10 mouse cellular contexts compared by ENCODE assay signal in genomic region chr5:122146609-122147008, GRCm38 (mm10). TPM values are rescaled to one million over a fixed set of nuclear protein-coding genes. Genes with fewer than 3 reads are reported as not detected.
DNase-seq lines count a peak whose midpoint lies in the region; ATAC-seq and TF ChIP-seq lines count a peak whose summit lies in the region.
"Had no signal": no experiment of that assay in that cellular context is flagged by ENCODE, and none has a peak within 500 bp of the region (broad histone marks: within the 10 kb centered on the region; RNA-seq: fewer than 3 reads in every experiment).

No protein-coding gene starts in this region.

- H3K9ac ChIP-seq in midbrain, embryonic 15.5 days = no peak overlapping the region
- H3K9ac ChIP-seq in midbrain, embryonic 16.5 days (ENCODE audit: low read depth, low read length) = no peak overlapping the region
- H3K9ac ChIP-seq in limb, embryonic 12.5 days (replicated peaks) = no peak overlapping the region; the same call in 1 of the 2 replicates
- H3K9ac ChIP-seq in stomach, postnatal 0 days (ENCODE audit: low read length) = no peak overlapping the region

- TF ChIP-seq CTCF in gastrocnemius, adult 2 months (IDR thresholded peaks at IDR 0.05) = no peak
- no peak for TF ChIP-seq CTCF in stomach, postnatal 0 days (IDR thresholded peaks at IDR 0.05; ENCODE audit: low read depth)
- no peak for TF ChIP-seq CTCF in lung, adult 2 months (IDR thresholded peaks at IDR 0.05; ENCODE audit: insufficient read depth, low read length)

- intact Hi-C loops in gastrocnemius, adult 2 months (cut with DNase I) = no loop called here

- no peak for ATAC-seq in midbrain, embryonic 15.5 days (replicated peaks)
- no peak for ATAC-seq in midbrain, embryonic 16.5 days
- ATAC-seq in limb, embryonic 12.5 days (ENCODE audit: insufficient number of reproducible peaks, insufficient read depth, low FRiP score, low TSS enrichment, low read depth) = no peak
- no peak for ATAC-seq in stomach, postnatal 0 days (ENCODE audit: low FRiP score, low TSS enrichment)

- H3K4me2 ChIP-seq in midbrain, embryonic 15.5 days = no peak overlapping the region
- H3K4me2 ChIP-seq in midbrain, embryonic 16.5 days (ENCODE audit: low read length) = no peak overlapping the region
- H3K4me2 ChIP-seq in limb, embryonic 12.5 days = peak overlapping the region; percentile 31
- H3K4me2 ChIP-seq in stomach, postnatal 0 days (replicated peaks; ENCODE audit: low read depth) = no peak overlapping the region; the same call in 1 of the 2 replicates

- H3K36me3 ChIP-seq in midbrain, embryonic 15.5 days (replicated peaks) = no peaks in the 10 kb centered on the region
- no peaks in the 10 kb centered on the region for H3K36me3 ChIP-seq in midbrain, embryonic 16.5 days (ENCODE audit: control insufficient read depth, insufficient read depth, low read length)
- no peaks in the 10 kb centered on the region for H3K36me3 ChIP-seq in limb, embryonic 12.5 days
- H3K36me3 ChIP-seq in stomach, postnatal 0 days (ENCODE audit: control insufficient read depth, insufficient read depth, low read length) = no peaks in the 10 kb centered on the region

- TF ChIP-seq EP300 in stomach, postnatal 0 days (optimal IDR thresholded peaks at IDR 0.05) = no peak

- H3K4me3 ChIP-seq in gastrocnemius, adult 2 months = no peak overlapping the region
- H3K4me3 ChIP-seq in midbrain, embryonic 15.5 days = no peak overlapping the region
- no peak overlapping the region for H3K4me3 ChIP-seq in midbrain, embryonic 16.5 days (ENCODE audit: low read depth, low read length)
- no peak overlapping the region for H3K4me3 ChIP-seq in limb, embryonic 12.5 days (replicated peaks)
- H3K4me3 ChIP-seq in stomach, postnatal 0 days (ENCODE audit: low read depth, low read length) = no peak overlapping the region
- H3K4me3 ChIP-seq in lung, adult 2 months (replicated peaks; ENCODE audit: extremely low read depth, low read depth, low read length) = no peak overlapping the region

- DNase-seq in gastrocnemius, adult 2 months = no peak
- DNase-seq in gastrocnemius, postnatal 25 days = no peak
- no peak for DNase-seq in stomach, postnatal 0 days (ENCODE audit: low spot score)
- no peak for DNase-seq in right cerebral cortex, postnatal 36 days (ENCODE audit: low spot score in 2 of 2)
- DNase-seq in lung, adult 2 months = no peak

- peak overlapping the region; percentile 91 for H3K27ac ChIP-seq in gastrocnemius, adult 2 months
- H3K27ac ChIP-seq in midbrain, embryonic 15.5 days = peak overlapping the region; percentile 42; the same call in 1 of the 2 replicates
- no peak overlapping the region for H3K27ac ChIP-seq in midbrain, embryonic 16.5 days (ENCODE audit: low read length)
- H3K27ac ChIP-seq in limb, embryonic 12.5 days = peak overlapping the region; percentile 90
- H3K27ac ChIP-seq in stomach, postnatal 0 days (replicated peaks) = peak overlapping the region; percentile 90

- no peaks in the 10 kb centered on the region for H3K9me3 ChIP-seq in midbrain, embryonic 15.5 days
- no peaks in the 10 kb centered on the region for H3K9me3 ChIP-seq in midbrain, embryonic 16.5 days (replicated peaks; ENCODE audit: control insufficient read depth, low read length, poor library complexity, severe bottlenecking)
- H3K9me3 ChIP-seq in limb, embryonic 12.5 days = 0 out of 2 replicates have a peak, but pooled peaks cover 5% of the 10 kb centered on the region
- H3K9me3 ChIP-seq in stomach, postnatal 0 days (ENCODE audit: control insufficient read depth, low read length) = no peaks in the 10 kb centered on the region

- no peaks in the 10 kb centered on the region for H3K27me3 ChIP-seq in midbrain, embryonic 15.5 days (replicated peaks)
- H3K27me3 ChIP-seq in midbrain, embryonic 16.5 days (ENCODE audit: control insufficient read depth, insufficient read depth, low read depth, low read length) = no peaks in the 10 kb centered on the region
- no peaks in the 10 kb centered on the region for H3K27me3 ChIP-seq in limb, embryonic 12.5 days
- H3K27me3 ChIP-seq in stomach, postnatal 0 days (ENCODE audit: control insufficient read depth, insufficient read depth, low read length) = no peaks in the 10 kb centered on the region

- no peaks in the 10 kb centered on the region for H3K4me1 ChIP-seq in midbrain, embryonic 15.5 days
- no peaks in the 10 kb centered on the region for H3K4me1 ChIP-seq in midbrain, embryonic 16.5 days (ENCODE audit: control insufficient read depth, insufficient read depth, low read length)
- H3K4me1 ChIP-seq in limb, embryonic 12.5 days (replicated peaks) = peaks cover 14% of the 10 kb centered on the region
- H3K4me1 ChIP-seq in stomach, postnatal 0 days (replicated peaks; ENCODE audit: control insufficient read depth, insufficient read depth) = no peaks in the 10 kb centered on the region
- H3K4me1 ChIP-seq in lung, adult 2 months (ENCODE audit: control insufficient read depth, insufficient read depth, low read length) = peaks cover 7% of the 10 kb centered on the region

- TF ChIP-seq POLR2A in lung, adult 2 months (IDR thresholded peaks at IDR 0.05; ENCODE audit: borderline replicate concordance, extremely low read depth, low read depth, low read length) = no peak

RNA-seq across cellular contexts. Expression of gene Ccdc63, which starts 6.0 kb away (rescaled TPM):
- total RNA-seq in gastrocnemius, adult 2 months (2021) = not detected
- total RNA-seq in gastrocnemius, postnatal 25 days (2021) = not detected
- 0.29 TPM in 1 of 2 replicates, not detected in the other for polyA plus RNA-seq in midbrain, embryonic 15.5 days (2015; fragmentation: Nextera tagmentation; extraction: Ambion mirVana)
- polyA plus RNA-seq in midbrain, embryonic 16.5 days (2015; fragmentation: Nextera tagmentation; extraction: Ambion mirVana) = 0.24 and 0.25 TPM in 2 replicates
- 0.20 TPM in 1 of 2 replicates, not detected in the other for polyA plus RNA-seq in limb, embryonic 12.5 days (2016; fragmentation: Nextera tagmentation; extraction: Ambion mirVana)
- polyA plus RNA-seq in stomach, postnatal 0 days (2015; fragmentation: Nextera tagmentation; extraction: Ambion mirVana) = 0.07 TPM in 2 replicates
- 0.14 and 0.27 TPM in 2 replicates for polyA plus RNA-seq in lung, adult 2 months (2012; rRNA removed)
- total RNA-seq: liver, adult 2 months had no signal
- polyA plus RNA-seq: C2C12; liver, adult 2 months had no signal

RNA-seq across cellular contexts. Expression of gene Ppp1cc, which starts 11.5 kb away (rescaled TPM):
- total RNA-seq in gastrocnemius, adult 2 months (2021) = 100 to 1,000 TPM; 154 to 155 TPM
- total RNA-seq in gastrocnemius, postnatal 25 days (2021) = 100 to 1,000 TPM; 111 to 125 TPM
- 216 and 237 TPM in 2 replicates for polyA plus RNA-seq in midbrain, embryonic 15.5 days (2015; fragmentation: Nextera tagmentation; extraction: Ambion mirVana)
- 188 and 193 TPM in 2 replicates for polyA plus RNA-seq in midbrain, embryonic 16.5 days (2015; fragmentation: Nextera tagmentation; extraction: Ambion mirVana)
- polyA plus RNA-seq in limb, embryonic 12.5 days (2016; fragmentation: Nextera tagmentation; extraction: Ambion mirVana) = 300 and 320 TPM in 2 replicates
- 104 and 112 TPM in 2 replicates for polyA plus RNA-seq in stomach, postnatal 0 days (2015; fragmentation: Nextera tagmentation; extraction: Ambion mirVana)
- 67.6 and 81.1 TPM in 2 replicates for polyA plus RNA-seq in lung, adult 2 months (2012; rRNA removed)

RNA-seq across cellular contexts. Expression of gene Myl2, which starts 45.9 kb away (rescaled TPM):
- 1,000 to 10,000 TPM in 1 of 2 experiments, 100 to 1,000 TPM in 1; 776 to 2,566 TPM for total RNA-seq in gastrocnemius, adult 2 months (2021)
- total RNA-seq in gastrocnemius, postnatal 25 days (2021) = 1,000 to 10,000 TPM in 1 of 2 experiments, 100 to 1,000 TPM in 1; 354 to 1,320 TPM
- polyA plus RNA-seq in midbrain, embryonic 15.5 days (2015; fragmentation: Nextera tagmentation; extraction: Ambion mirVana) = 0.71 and 6.6 TPM in 2 replicates
- 1.6 and 2.4 TPM in 2 replicates for polyA plus RNA-seq in midbrain, embryonic 16.5 days (2015; fragmentation: Nextera tagmentation; extraction: Ambion mirVana)
- 1.8 TPM in 1 of 2 replicates, not detected in the other for polyA plus RNA-seq in limb, embryonic 12.5 days (2016; fragmentation: Nextera tagmentation; extraction: Ambion mirVana)
- 0.21 and 0.30 TPM in 2 replicates for polyA plus RNA-seq in stomach, postnatal 0 days (2015; fragmentation: Nextera tagmentation; extraction: Ambion mirVana)
- polyA plus RNA-seq in lung, adult 2 months (2012; rRNA removed) = 0.37 TPM in 1 of 2 replicates, not detected in the other
- polyA plus RNA-seq: C2C12; liver, adult 2 months had no signal

RNA-seq across cellular contexts. Expression of gene Hvcn1, which starts 60.0 kb away (rescaled TPM):
- total RNA-seq in gastrocnemius, adult 2 months (2021) = under 1 TPM; 0.28 to 0.61 TPM
- 1 to 10 TPM in 1 of 2 experiments, under 1 TPM in 1; 0.67 to 1.1 TPM for total RNA-seq in gastrocnemius, postnatal 25 days (2021)
- polyA plus RNA-seq in midbrain, embryonic 15.5 days (2015; fragmentation: Nextera tagmentation; extraction: Ambion mirVana) = 1.5 and 1.9 TPM in 2 replicates
- polyA plus RNA-seq in midbrain, embryonic 16.5 days (2015; fragmentation: Nextera tagmentation; extraction: Ambion mirVana) = 1.7 and 1.8 TPM in 2 replicates
- polyA plus RNA-seq in limb, embryonic 12.5 days (2016; fragmentation: Nextera tagmentation; extraction: Ambion mirVana) = 7.8 and 9.5 TPM in 2 replicates
- 2.8 and 3.1 TPM in 2 replicates for polyA plus RNA-seq in stomach, postnatal 0 days (2015; fragmentation: Nextera tagmentation; extraction: Ambion mirVana)
- polyA plus RNA-seq in lung, adult 2 months (2012; rRNA removed) = 19.6 and 21.9 TPM in 2 replicates
